Mouse (Mus musculus): ENCODE results near the gene Vapb.

DNA sequence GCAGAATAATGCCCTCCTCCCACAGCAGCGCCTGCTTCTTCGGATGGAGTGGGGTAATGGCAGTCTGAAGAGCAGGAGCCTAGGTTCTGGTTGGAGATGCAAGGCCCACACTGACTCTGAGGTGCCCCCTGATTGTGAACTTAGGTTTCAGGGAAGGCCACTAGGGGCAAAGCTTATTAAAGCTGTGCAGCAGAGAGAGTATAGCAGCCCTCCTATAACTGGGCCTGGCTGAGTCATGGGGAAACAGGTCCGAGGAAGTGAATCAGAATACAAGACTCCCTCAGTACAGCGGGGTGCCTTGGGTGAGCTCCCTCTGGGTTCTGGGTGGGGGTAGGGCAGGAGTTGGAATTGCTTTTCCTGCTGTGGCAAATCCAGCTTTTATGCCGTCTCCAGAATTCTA, 33.3 kb downstream of the Vapb start:
- TF ChIP-seq POLR2A (IDR thresholded peaks at IDR 0.05; ENCODE audit: insufficient read depth, low read depth, low read length): no peak
- TF ChIP-seq CTCF (IDR thresholded peaks at IDR 0.05): no peak
- no peak for TF ChIP-seq EP300 (IDR thresholded peaks at IDR 0.05; ENCODE audit: insufficient read depth, low read depth, low read length)
